Mouse (Mus musculus) cortical plate, adult 2 months (tissue): ENCODE data around the gene Clint1.

Experiments
- CTCF ChIP-seq: fragments of 200-500 bp; IDR thresholded peaks from 2 replicates; pipeline ENCODE4 v1.5.1; 2011; ENCODE audit warnings: mild to moderate bottlenecking, control low read depth, low read length; ENCODE audit not compliant: insufficient read depth; ENCODE audit errors: extremely low read depth
- POLR2A ChIP-seq: fragments of 200-500 bp; IDR thresholded peaks from 2 replicates; pipeline ENCODE4 v1.6.1; 2011; ENCODE audit warnings: mild to moderate bottlenecking, low read length, control low read depth; ENCODE audit not compliant: insufficient read depth; ENCODE audit errors: extremely low read depth

DNA sequence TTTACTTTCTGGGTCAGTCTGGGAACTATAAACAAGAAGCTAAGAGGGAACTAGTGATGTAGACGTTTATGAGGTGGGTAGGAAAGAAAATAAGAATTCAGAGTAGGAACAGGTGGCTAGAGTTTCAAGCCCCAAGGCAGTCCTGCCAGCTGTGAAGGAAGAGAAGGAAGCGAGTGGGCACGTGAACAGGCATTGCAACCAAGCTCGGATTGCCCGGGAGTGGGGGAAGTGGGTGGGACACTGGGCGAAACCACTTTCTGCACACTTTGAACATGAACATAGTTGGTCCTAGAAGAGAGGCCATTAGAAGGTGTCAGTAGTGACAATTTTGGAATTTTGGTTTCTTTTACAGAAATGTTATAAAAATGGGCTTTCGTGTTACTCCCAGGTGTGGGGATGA is 4.3 kb upstream of the Clint1 start:
- TF ChIP-seq CTCF, result no peak
- no peak for TF ChIP-seq POLR2A
